Mouse (Mus musculus) right cerebral cortex, adult 18-20 months (tissue): ENCODE results near the gene Fars2.
A peak's percentile ranks its signal among the peaks of the same experiment; 100 is the strongest.

Experiments used
- DNase-seq: peaks from one replicate; pipeline ENCODE4 v3.0.0; 2022; ENCODE audit warnings: mixed read lengths

Fars2 gene

GRCm38 (mm10) chr13:36221897-36222296 lies 104.7 kb downstream of the Fars2 start:
- DNase-seq, result peak; percentile 10

- no peak for DNase-seq
Measured at GRCm38 (mm10) chr13:36222721-36223120, 105.5 kb downstream of the Fars2 start.

- DNase-seq, result no peak
Measured at GRCm38 (mm10) chr13:36224431-36224830, 107.2 kb downstream of the Fars2 start.

GRCm38 (mm10) chr13:36242261-36242660 lies 125.0 kb downstream of the Fars2 start:
- no peak for DNase-seq

- DNase-seq, result no peak
Measured at GRCm38 (mm10) chr13:36253936-36254335, 136.7 kb downstream of the Fars2 start.

GRCm38 (mm10) chr13:36257213-36257612 lies 140.0 kb downstream of the Fars2 start:
- no peak for DNase-seq

GRCm38 (mm10) chr13:36259754-36260153 lies 142.5 kb downstream of the Fars2 start:
- no peak for DNase-seq

GRCm38 (mm10) chr13:36261299-36261698 lies 144.1 kb downstream of the Fars2 start:
- no peak for DNase-seq

- DNase-seq, result no peak
Measured at GRCm38 (mm10) chr13:36263240-36264095, 146.3 kb downstream of the Fars2 start.

- DNase-seq, result no peak
Measured at GRCm38 (mm10) chr13:36264391-36264790, 147.2 kb downstream of the Fars2 start.

GRCm38 (mm10) chr13:36265342-36265744 lies 148.1 kb downstream of the Fars2 start:
- DNase-seq, result no peak

- no peak for DNase-seq
Measured at GRCm38 (mm10) chr13:36267399-36267798, 150.2 kb downstream of the Fars2 start.

- no peak for DNase-seq
Measured at GRCm38 (mm10) chr13:36270867-36271266, 153.7 kb downstream of the Fars2 start.

GRCm38 (mm10) chr13:36273497-36273896 lies 156.3 kb downstream of the Fars2 start:
- no peak for DNase-seq

- DNase-seq, result no peak
Measured at GRCm38 (mm10) chr13:36276194-36276593, 159.0 kb downstream of the Fars2 start.

- DNase-seq, result peak; percentile 79
Measured at GRCm38 (mm10) chr13:36282018-36282417, 164.8 kb downstream of the Fars2 start.

- peak; percentile 19 for DNase-seq
Measured at GRCm38 (mm10) chr13:36282785-36283544, 165.8 kb downstream of the Fars2 start.

- DNase-seq, result no peak
Measured at GRCm38 (mm10) chr13:36283545-36284067, 166.4 kb downstream of the Fars2 start.

GRCm38 (mm10) chr13:36284097-36284496 lies 166.9 kb downstream of the Fars2 start:
- DNase-seq, result no peak

GRCm38 (mm10) chr13:36285235-36285634 lies 168.0 kb downstream of the Fars2 start:
- no peak for DNase-seq

GRCm38 (mm10) chr13:36293511-36293910 lies 176.3 kb downstream of the Fars2 start:
- no peak for DNase-seq

GRCm38 (mm10) chr13:36294503-36294902 lies 177.3 kb downstream of the Fars2 start:
- DNase-seq, result no peak

GRCm38 (mm10) chr13:36295848-36296247 lies 178.6 kb downstream of the Fars2 start:
- peak; percentile 55 for DNase-seq

GRCm38 (mm10) chr13:36296574-36296973 lies 179.4 kb downstream of the Fars2 start:
- DNase-seq, result no peak
